Mouse (Mus musculus): ENCODE measurements around the gene Msln.

DNA sequence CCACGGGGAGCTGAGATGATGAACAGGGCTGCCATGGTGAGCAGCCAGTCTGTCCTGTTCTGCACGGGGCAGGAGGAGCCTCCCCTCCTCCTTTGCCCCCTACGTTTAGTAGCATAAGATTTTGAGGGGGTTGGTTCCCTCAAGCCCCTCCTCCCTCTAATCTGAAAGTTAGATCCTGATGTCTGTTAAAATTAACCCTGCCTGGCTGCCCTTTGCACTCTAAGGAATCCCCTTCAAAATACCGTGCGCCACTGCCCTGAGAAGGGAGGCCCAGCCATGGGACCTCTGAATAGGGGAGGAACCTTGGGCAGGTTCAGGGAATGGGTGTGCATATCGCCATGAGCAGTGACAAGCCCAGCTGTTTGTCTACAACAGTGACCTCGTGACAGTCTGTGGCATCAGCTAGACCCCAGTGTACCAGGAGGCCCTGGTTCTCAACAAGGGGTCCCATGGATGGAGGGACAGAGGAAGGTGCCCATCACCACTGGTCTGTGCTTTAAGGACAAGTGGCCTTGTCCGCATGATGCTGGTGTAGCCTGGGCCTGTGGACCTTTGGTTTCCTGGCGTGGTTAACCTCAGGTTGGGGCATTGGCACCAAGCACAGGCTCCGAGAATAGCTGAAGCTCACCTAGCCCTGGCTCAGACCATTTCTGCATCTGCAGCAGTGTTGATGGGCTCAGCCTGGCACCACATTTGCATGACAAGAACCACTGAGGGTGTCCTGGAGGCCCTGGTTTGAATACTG, 21.3 kb upstream of the Msln start:
- TF ChIP-seq MAFK (IDR thresholded peaks at IDR 0.05; ENCODE audit: insufficient replicate concordance, low read length), result no peak
- no peak for TF ChIP-seq SMC3 (IDR thresholded peaks at IDR 0.05; ENCODE audit: low read depth, low read length)
- TF ChIP-seq POLR2AphosphoS2 (IDR thresholded peaks at IDR 0.05; ENCODE audit: low read depth, low read length), result no peak
- no peak for TF ChIP-seq CTCF (conservative IDR thresholded peaks at IDR 0.05 in 1 of 2, IDR thresholded peaks at IDR 0.05 in 1 of 2; ENCODE audit: low read depth in 2 of 2, low read length in 2 of 2)
- no peak for TF ChIP-seq E2F4 (IDR thresholded peaks at IDR 0.05; ENCODE audit: insufficient replicate concordance, low read depth, low read length)
- no peak for TF ChIP-seq RCOR1 (conservative IDR thresholded peaks at IDR 0.05; ENCODE audit: low read depth, low read length)
- no peak for TF ChIP-seq USF2 (conservative IDR thresholded peaks at IDR 0.05; ENCODE audit: low read depth, low read length)
- TF ChIP-seq EP300 (IDR thresholded peaks at IDR 0.05; ENCODE audit: low read length), result no peak
- TF ChIP-seq MYC (IDR thresholded peaks at IDR 0.05; ENCODE audit: low read depth, low read length), result no peak
- no peak for TF ChIP-seq POLR2A (IDR thresholded peaks at IDR 0.05; ENCODE audit: low read depth, low read length)
- TF ChIP-seq TCF12 (IDR thresholded peaks at IDR 0.05; ENCODE audit: low read depth, low read length), result no peak
- no peak for TF ChIP-seq USF1 (IDR thresholded peaks at IDR 0.05; ENCODE audit: low read depth, low read length)
- TF ChIP-seq NRF1 (IDR thresholded peaks at IDR 0.05; ENCODE audit: low read depth, low read length), result no peak

Measured in CH12.LX (cell line).